Mouse (Mus musculus) liver, embryonic 14.5 days (tissue): Measurements from ENCODE around the gene Chaf1a.

ENCODE experiments used
- CTCF ChIP-seq: IDR thresholded peaks from 2 replicates; pipeline ENCODE4 v1.5.1; 2016; ENCODE audit warnings: antibody characterized with exemption, low read depth, control low read depth
- EP300 ChIP-seq: IDR thresholded peaks from 2 replicates; pipeline ENCODE4 v1.6.1; 2016; ENCODE audit warnings: antibody characterized with exemption, low read depth

DNA sequence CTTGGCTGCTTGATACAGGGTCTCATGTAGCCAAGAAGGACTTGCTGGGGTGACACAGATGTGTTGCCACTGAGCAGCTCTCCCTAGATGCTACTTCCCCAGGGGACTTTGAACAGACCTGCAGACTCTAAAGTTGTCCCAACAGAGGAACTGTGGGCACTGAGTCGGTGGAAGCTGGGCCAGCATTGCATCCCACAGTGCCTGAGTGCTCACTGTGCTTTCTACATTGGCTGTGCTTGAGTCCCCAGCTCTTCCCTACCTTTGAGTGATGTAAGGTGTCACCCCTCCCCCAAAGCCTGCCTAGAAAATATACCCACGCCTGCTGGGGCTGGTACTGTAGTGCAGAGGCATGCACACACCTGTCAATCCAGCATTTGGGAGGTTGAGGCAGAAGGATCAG is 67.5 kb downstream of the Chaf1a start:
- TF ChIP-seq CTCF (no peak), EP300 (no peak)
